Mouse (Mus musculus): ENCODE data around the gene Sfrp4.

DNA sequence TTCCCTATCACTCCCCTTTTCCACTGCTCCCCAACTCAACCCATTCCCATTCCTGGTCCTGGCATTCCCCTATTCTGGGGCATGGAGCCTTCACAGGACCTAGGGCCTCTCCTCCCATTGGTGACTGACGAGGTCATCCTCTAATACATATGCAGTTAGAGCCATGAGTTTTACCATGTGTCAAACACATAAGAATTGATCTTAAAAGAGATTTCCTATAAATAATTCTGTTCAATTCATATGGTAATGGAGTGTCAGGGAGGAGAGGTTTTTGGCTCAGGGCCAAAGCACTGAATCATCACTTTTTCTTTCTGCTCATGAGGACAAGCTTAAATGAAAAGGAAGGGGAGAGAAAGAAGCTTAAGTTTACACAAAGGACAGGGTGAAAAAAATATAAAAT is 10.6 kb upstream of the Sfrp4 start:
- TF ChIP-seq CTCF (IDR thresholded peaks at IDR 0.05; ENCODE audit: insufficient read depth, low read depth, low read length) (no peak), POLR2A (IDR thresholded peaks at IDR 0.05; ENCODE audit: insufficient read depth, low read depth, low read length) (no peak)

Measured in olfactory bulb, adult 2 months (tissue).